Mouse (Mus musculus): Measurements from ENCODE around the gene Wnt3a. TPM values are rescaled to one million over a fixed set of nuclear protein-coding genes. Genes with fewer than 3 reads are reported as not detected.
"Not testable (repeated sequence)": the region's sequence is repeated elsewhere in the genome, so short reads cannot be mapped to it uniquely, and the experiment has no call there.

Gene Wnt3a
- polyA plus RNA-seq, 1 experiment from 2014 or later, result 0.45 TPM

DNA sequence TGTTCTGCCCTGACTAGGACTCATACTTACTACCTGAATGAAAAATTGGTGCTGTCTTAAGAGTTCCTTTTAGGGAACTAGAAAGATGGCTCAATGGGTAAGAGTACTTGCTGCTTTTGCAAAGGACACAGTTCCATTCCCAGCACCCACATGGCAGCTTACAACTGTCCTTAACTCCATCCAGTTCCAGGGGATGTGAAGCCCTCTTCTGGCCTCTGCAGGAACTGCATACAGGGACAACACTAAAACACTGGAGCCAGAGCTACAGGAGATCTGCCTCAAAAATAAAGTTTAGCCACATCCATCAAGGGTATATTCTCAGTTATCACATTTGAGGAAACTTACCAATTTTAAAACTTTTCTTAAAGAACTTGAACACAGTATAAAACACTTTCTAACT lies 71.5 kb downstream of the Wnt3a start:
- no peak overlapping the region for H3K27ac ChIP-seq (ENCODE audit: low read depth, low read length)
- peaks cover 9% of the 10 kb centered on the region for H3K4me1 ChIP-seq (ENCODE audit: control insufficient read depth, insufficient read depth, low read depth, low read length)
- H3K36me3 ChIP-seq (ENCODE audit: control insufficient read depth, insufficient read depth, low read length), result no peaks in the 10 kb centered on the region; the same call in 1 of the 2 replicates
- H3K9me3 ChIP-seq (ENCODE audit: control insufficient read depth, low read length), result no peaks in the 10 kb centered on the region
- H3K27me3 ChIP-seq (replicated peaks; ENCODE audit: control insufficient read depth, insufficient read depth, low read length), result no peaks in the 10 kb centered on the region
- H3K4me2 ChIP-seq (ENCODE audit: low read length), result no peak overlapping the region
- H3K4me3 ChIP-seq (ENCODE audit: low read length), result no peak overlapping the region
- ATAC-seq, result no peak
- no peak overlapping the region for H3K9ac ChIP-seq (ENCODE audit: low read depth, low read length)

DNA sequence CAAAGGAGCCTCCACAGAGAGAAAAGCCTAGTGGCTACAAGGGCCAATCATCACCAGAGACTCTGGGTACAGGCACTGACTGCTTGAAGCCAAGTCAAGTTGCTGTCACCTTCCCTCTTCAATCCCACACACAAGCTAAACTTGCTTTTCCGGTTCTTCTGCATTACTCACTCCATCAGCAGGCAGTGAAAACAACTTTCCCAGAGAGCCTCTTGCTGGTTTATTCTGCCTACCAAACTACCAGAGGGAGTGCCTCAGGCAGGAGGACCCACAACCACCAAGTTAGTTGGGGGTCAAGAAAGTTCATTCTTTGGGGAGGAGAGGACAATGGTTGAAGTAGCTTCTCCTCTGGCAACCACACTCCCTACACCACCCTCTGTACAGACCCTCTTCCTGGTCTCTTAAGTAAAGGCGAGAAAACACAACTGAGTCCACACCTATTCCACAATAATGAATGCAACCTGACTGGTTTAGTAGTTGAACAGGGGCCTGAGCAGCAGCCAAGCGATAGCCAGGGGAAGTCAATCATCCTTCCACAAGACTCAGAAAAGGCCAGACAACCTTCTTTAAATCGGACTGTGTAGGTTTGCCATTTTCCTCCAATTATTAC lies 72.1 kb downstream of the Wnt3a start:
- no peak for ATAC-seq
- H3K9ac ChIP-seq (ENCODE audit: low read depth, low read length), result no peak overlapping the region
- WGBS, result 88% methylated on average over 4 of the region's 4 CpGs

DNA sequence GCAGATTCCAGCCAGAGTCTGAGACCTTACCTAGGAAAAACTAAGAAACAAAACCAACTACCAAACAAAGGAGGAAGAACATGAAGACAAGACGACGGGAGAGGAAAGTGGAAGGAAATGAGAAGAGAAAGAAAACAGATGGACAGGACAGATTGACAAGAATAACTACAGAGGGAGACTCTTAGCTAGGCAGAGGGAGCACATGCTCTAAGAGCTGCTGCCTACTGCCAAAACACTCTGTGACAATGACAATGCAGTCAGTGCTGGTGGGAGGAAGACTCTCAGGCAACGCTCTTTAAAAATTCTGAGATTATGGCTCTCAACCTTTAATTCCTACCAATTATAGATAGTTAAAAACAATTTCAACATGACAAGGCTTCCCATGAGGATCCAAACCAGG lies 73.6 kb downstream of the Wnt3a start:
- ATAC-seq, result no peak
- H3K9ac ChIP-seq (ENCODE audit: low read depth, low read length), result no peak overlapping the region
- H3K4me1 ChIP-seq (ENCODE audit: control insufficient read depth, insufficient read depth, low read depth, low read length), result peaks cover 1% of the 10 kb centered on the region; the same call in 1 of the 2 replicates
- H3K4me3 ChIP-seq (ENCODE audit: low read length), result no peak overlapping the region
- H3K36me3 ChIP-seq (ENCODE audit: control insufficient read depth, insufficient read depth, low read length), result peaks cover 6% of the 10 kb centered on the region
- no peak overlapping the region for H3K4me2 ChIP-seq (ENCODE audit: low read length)
- H3K27ac ChIP-seq (ENCODE audit: low read depth, low read length), result no peak overlapping the region
- no peaks in the 10 kb centered on the region for H3K9me3 ChIP-seq (ENCODE audit: control insufficient read depth, low read length)
- WGBS, result 92% methylated on average over 3 of the region's 3 CpGs
- H3K27me3 ChIP-seq (replicated peaks; ENCODE audit: control insufficient read depth, insufficient read depth, low read length), result no peaks in the 10 kb centered on the region

More for the DNA sequence above, 72.1 kb downstream of the Wnt3a start:
- Histone ChIP-seq H3K4me2 (ENCODE audit: low read length) (no peak overlapping the region), H3K27me3 (replicated peaks; ENCODE audit: control insufficient read depth, insufficient read depth, low read length) (no peaks in the 10 kb centered on the region), H3K4me1 (ENCODE audit: control insufficient read depth, insufficient read depth, low read depth, low read length) (peaks cover 6% of the 10 kb centered on the region; the same call in 1 of the 2 replicates), H3K4me3 (ENCODE audit: low read length) (no peak overlapping the region), H3K27ac (ENCODE audit: low read depth, low read length) (no peak overlapping the region), H3K36me3 (ENCODE audit: control insufficient read depth, insufficient read depth, low read length) (no peaks in the 10 kb centered on the region; the same call in 1 of the 2 replicates), H3K9me3 (ENCODE audit: control insufficient read depth, low read length) (no peaks in the 10 kb centered on the region)

DNA sequence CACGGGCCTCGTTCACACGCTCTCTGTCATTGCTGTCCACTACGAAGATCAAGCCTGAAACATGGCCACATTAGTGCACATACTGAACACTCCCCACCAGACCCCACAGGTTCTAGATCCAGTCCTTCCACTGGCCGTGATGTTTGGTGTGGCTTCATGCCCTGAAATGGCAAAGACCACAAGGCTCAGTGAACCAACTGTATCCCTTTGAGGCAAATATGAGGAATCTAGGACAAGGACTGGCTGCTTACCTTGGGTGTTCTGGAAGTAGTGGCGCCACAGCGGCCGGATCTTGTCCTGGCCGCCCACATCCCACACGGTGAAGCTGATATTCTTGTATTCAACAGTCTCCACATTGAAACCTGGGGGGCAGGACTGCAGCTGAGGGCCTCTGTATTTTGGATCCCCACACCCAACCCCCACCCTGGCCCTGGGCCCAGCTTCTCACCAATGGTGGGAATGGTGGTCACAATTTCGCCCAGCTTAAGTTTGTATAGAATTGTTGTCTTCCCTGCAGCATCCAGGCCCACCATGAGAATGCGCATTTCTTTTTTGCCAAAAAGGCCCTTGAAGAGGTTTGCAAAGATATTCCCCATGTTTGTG lies 77.6 kb downstream of the Wnt3a start:
- peaks cover 15% of the 10 kb centered on the region for H3K36me3 ChIP-seq (ENCODE audit: control insufficient read depth, insufficient read depth, low read length)
- no peaks in the 10 kb centered on the region for H3K9me3 ChIP-seq (ENCODE audit: control insufficient read depth, low read length)
- H3K9ac ChIP-seq (ENCODE audit: low read depth, low read length), result no peak overlapping the region
- peaks cover 17% of the 10 kb centered on the region for H3K4me1 ChIP-seq (ENCODE audit: control insufficient read depth, insufficient read depth, low read depth, low read length)
- no peak overlapping the region for H3K4me2 ChIP-seq (ENCODE audit: low read length)
- H3K27me3 ChIP-seq (replicated peaks; ENCODE audit: control insufficient read depth, insufficient read depth, low read length), result no peaks in the 10 kb centered on the region
- H3K4me3 ChIP-seq (ENCODE audit: low read length), result no peak overlapping the region
- no peak overlapping the region for H3K27ac ChIP-seq (ENCODE audit: low read depth, low read length)
- ATAC-seq, result no peak
- 90% methylated on average over 12 of the region's 12 CpGs for WGBS

DNA sequence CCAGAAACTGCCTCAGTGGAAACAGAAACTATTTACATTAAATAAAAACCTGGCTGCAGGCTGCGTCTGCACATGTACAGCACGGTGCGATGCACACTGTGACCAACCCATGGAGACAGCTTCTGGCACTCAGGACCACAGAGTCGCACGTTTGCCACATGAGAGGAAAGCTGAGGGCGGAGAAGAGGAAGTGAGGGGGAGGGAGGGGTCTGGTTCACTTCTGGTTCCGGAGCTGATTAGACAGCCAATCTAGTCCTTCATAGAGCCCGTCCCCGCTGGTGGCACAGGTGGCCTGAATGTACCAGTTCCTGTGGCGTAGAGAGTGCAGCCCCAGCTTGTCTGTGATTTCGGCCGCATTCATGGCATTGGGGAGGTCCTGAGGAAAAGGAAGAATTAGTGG lies 78.2 kb downstream of the Wnt3a start:
- peaks cover 15% of the 10 kb centered on the region for H3K36me3 ChIP-seq (ENCODE audit: control insufficient read depth, insufficient read depth, low read length)
- not testable (repeated sequence) for H3K9me3 ChIP-seq (ENCODE audit: control insufficient read depth, low read length); ATAC-seq; H3K27ac ChIP-seq (ENCODE audit: low read depth, low read length); H3K4me3 ChIP-seq (ENCODE audit: low read length); H3K9ac ChIP-seq (ENCODE audit: low read depth, low read length); H3K4me2 ChIP-seq (ENCODE audit: low read length); H3K27me3 ChIP-seq (replicated peaks; ENCODE audit: control insufficient read depth, insufficient read depth, low read length)
- peaks cover 22% of the 10 kb centered on the region for H3K4me1 ChIP-seq (ENCODE audit: control insufficient read depth, insufficient read depth, low read depth, low read length)
- 87% methylated on average over 12 of the region's 12 CpGs for WGBS

DNA sequence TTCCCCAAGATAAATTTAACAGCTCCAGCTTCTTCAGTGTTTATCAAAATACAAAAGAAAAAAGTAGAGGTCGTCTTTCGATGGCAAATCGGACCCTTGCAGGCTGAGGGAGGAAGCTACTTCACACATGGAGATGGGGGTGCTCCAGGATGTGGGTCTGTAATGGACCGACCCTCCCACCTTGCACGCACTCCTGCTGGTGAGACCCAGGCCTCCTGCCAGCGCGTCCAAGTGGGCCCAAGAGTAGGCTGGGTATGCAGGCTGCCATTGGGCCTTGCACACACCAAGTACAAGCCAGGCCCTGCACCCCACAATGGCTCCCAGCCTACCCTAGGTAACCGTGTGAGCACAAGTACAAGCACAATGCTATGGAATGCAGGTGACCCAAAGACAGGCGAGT lies 79.0 kb downstream of the Wnt3a start:
- not testable (repeated sequence) for H3K27me3 ChIP-seq (replicated peaks; ENCODE audit: control insufficient read depth, insufficient read depth, low read length); ATAC-seq; H3K9me3 ChIP-seq (ENCODE audit: control insufficient read depth, low read length); H3K9ac ChIP-seq (ENCODE audit: low read depth, low read length); H3K4me2 ChIP-seq (ENCODE audit: low read length); H3K27ac ChIP-seq (ENCODE audit: low read depth, low read length); H3K4me3 ChIP-seq (ENCODE audit: low read length)
- Histone ChIP-seq H3K36me3 (ENCODE audit: control insufficient read depth, insufficient read depth, low read length) (peaks cover 15% of the 10 kb centered on the region), H3K4me1 (ENCODE audit: control insufficient read depth, insufficient read depth, low read depth, low read length) (peaks cover 22% of the 10 kb centered on the region)
- WGBS, result 86% methylated on average over 8 of the region's 9 CpGs

DNA sequence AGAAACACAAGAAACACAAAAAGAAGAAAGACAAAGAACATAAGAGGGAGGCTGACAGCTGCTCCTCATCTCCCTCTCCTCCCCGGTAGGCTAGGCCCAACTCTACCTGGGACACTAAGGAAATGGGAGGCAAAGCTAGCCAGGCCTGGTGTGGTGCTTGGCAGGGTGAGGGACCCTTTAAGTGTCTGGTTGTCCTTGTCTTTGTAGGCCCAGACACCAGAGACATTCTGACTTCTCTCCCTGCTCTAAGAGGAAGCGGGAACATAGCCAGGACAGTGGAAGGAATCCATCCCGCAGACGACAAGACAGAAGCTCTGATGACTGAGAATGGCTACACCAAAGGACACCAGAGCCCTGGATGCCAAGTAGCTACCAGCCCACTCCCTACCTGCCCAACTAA lies 80.5 kb downstream of the Wnt3a start:
- no peak overlapping the region for H3K9ac ChIP-seq (ENCODE audit: low read depth, low read length)
- H3K27ac ChIP-seq (ENCODE audit: low read depth, low read length), result no peak overlapping the region
- no peaks in the 10 kb centered on the region for H3K9me3 ChIP-seq (ENCODE audit: control insufficient read depth, low read length)
- peaks cover 22% of the 10 kb centered on the region for H3K4me1 ChIP-seq (ENCODE audit: control insufficient read depth, insufficient read depth, low read depth, low read length)
- 75% methylated on average over 4 of the region's 4 CpGs for WGBS
- H3K27me3 ChIP-seq (replicated peaks; ENCODE audit: control insufficient read depth, insufficient read depth, low read length), result no peaks in the 10 kb centered on the region
- ATAC-seq, result no peak
- peaks cover 21% of the 10 kb centered on the region for H3K36me3 ChIP-seq (ENCODE audit: control insufficient read depth, insufficient read depth, low read length)
- no peak overlapping the region for H3K4me2 ChIP-seq (ENCODE audit: low read length)
- no peak overlapping the region for H3K4me3 ChIP-seq (ENCODE audit: low read length)

DNA sequence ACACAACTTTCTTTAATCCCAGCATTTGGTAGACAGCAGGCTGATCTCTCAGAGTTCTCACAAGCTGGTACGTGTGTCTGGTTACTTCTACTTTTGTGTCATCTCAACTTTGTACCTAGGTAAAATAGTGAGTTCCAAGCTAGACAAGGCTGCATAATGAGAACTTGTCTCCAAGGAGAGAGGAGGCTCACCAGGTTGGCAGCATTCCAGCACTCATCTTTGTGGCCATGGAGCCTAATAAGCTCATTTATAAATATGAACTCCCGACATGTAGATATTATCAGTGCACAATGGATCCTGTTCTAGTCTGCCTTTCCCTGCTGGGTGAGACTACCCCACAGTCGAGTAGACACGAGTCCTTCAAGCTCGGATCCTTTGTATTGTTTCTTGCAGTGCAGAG lies 81.0 kb downstream of the Wnt3a start:
- no peak for ATAC-seq
- H3K27me3 ChIP-seq (replicated peaks; ENCODE audit: control insufficient read depth, insufficient read depth, low read length), result no peaks in the 10 kb centered on the region
- no peak overlapping the region for H3K9ac ChIP-seq (ENCODE audit: low read depth, low read length)
- no peak overlapping the region for H3K27ac ChIP-seq (ENCODE audit: low read depth, low read length)
- peaks cover 22% of the 10 kb centered on the region for H3K4me1 ChIP-seq (ENCODE audit: control insufficient read depth, insufficient read depth, low read depth, low read length)
- H3K4me3 ChIP-seq (ENCODE audit: low read length), result peak overlapping the region; percentile 87
- WGBS, result 58% methylated on average over 5 of the region's 5 CpGs
- H3K36me3 ChIP-seq (ENCODE audit: control insufficient read depth, insufficient read depth, low read length), result peaks cover 22% of the 10 kb centered on the region
- H3K9me3 ChIP-seq (ENCODE audit: control insufficient read depth, low read length), result no peaks in the 10 kb centered on the region
- peak overlapping the region; percentile 90 for H3K4me2 ChIP-seq (ENCODE audit: low read length)

DNA sequence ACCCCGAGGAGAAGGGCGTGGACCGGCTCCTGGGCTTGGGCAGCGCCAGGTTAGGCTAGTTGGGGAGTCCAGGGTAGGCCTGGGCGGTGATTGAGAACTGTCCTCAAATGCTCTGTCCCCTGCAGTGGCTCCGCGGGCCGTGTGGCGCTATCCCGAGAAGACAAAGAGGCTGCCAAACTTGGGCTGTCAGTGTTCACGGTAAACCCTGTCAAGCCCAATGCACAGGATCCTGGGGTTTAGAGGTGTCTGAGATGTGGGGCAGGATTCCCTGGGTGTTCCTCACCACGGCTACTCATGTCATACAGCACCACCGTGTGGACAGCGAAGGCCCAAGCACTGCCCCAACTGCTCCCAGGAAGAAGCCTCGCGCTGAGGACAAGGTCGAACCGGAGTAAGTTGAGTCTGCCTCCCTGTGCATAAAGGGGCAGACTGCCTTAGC lies 81.5 kb downstream of the Wnt3a start:
- Histone ChIP-seq H3K27me3 (replicated peaks; ENCODE audit: control insufficient read depth, insufficient read depth, low read length) (no peaks in the 10 kb centered on the region), H3K9me3 (ENCODE audit: control insufficient read depth, low read length) (no peaks in the 10 kb centered on the region), H3K4me2 (ENCODE audit: low read length) (peak overlapping the region; percentile 90), H3K9ac (ENCODE audit: low read depth, low read length) (peak overlapping the region; percentile 86), H3K4me3 (ENCODE audit: low read length) (peak overlapping the region; percentile 87), H3K36me3 (ENCODE audit: control insufficient read depth, insufficient read depth, low read length) (peaks cover 24% of the 10 kb centered on the region), H3K27ac (ENCODE audit: low read depth, low read length) (peak overlapping the region; percentile 89; the same call in 1 of the 2 replicates), H3K4me1 (ENCODE audit: control insufficient read depth, insufficient read depth, low read depth, low read length) (peaks cover 22% of the 10 kb centered on the region)
- WGBS, result 10% methylated on average over 18 of the region's 18 CpGs
- ATAC-seq, result peak; percentile 49

Measured in hindbrain, embryonic 16.5 days (tissue).